Mouse (Mus musculus) midbrain, embryonic 16.5 days (tissue): Measurements from ENCODE around the gene Gpc6. TPM values are rescaled to one million over a fixed set of nuclear protein-coding genes. Genes with fewer than 3 reads are reported as not detected.

Source experiments
- ATAC-seq: fragments of 200-750 bp; cut with Nextera tagmentation; 2 replicates; pipeline ENCODE4 v1.8.0; 2017; ENCODE audit warnings: moderate TSS enrichment
- H3K27ac ChIP-seq: fragments of 300-500 bp; sonication (generic); 2 replicates; pipeline ENCODE4 v1.5.1; 2014; ENCODE audit warnings: mild to moderate bottlenecking, low read length, mixed read lengths
- H3K27me3 ChIP-seq: fragments of 300-500 bp; sonication (generic); 2 replicates; pipeline ENCODE4 v1.6.1; 2014; ENCODE audit warnings: low read depth, low read length, mixed read lengths; ENCODE audit not compliant: control insufficient read depth, insufficient read depth
- H3K36me3 ChIP-seq: fragments of 300-500 bp; sonication (generic); 2 replicates; pipeline ENCODE4 v1.6.1; 2014; ENCODE audit warnings: mild to moderate bottlenecking, low read length, moderate library complexity, mixed read lengths; ENCODE audit not compliant: control insufficient read depth, insufficient read depth
- H3K4me1 ChIP-seq: fragments of 300-500 bp; sonication (generic); 2 replicates; pipeline ENCODE4 v1.6.1; 2014; ENCODE audit warnings: mild to moderate bottlenecking, low read length, mixed read lengths; ENCODE audit not compliant: control insufficient read depth, insufficient read depth
- H3K4me2 ChIP-seq: fragments of 300-500 bp; sonication (generic); 2 replicates; pipeline ENCODE4 v1.6.1; 2014; ENCODE audit warnings: mild to moderate bottlenecking, low read length, mixed read lengths
- H3K4me3 ChIP-seq: fragments of 300-500 bp; sonication (generic); 2 replicates; pipeline ENCODE4 v1.5.1; 2014; ENCODE audit warnings: low read depth, mild to moderate bottlenecking, low read length, moderate library complexity, mixed read lengths
- H3K9ac ChIP-seq: fragments of 300-500 bp; sonication (generic); 2 replicates; pipeline ENCODE4 v1.6.1; 2014; ENCODE audit warnings: low read depth, low read length, mixed read lengths
- H3K9me3 ChIP-seq: fragments of 300-500 bp; sonication (generic); replicated peaks from 2 replicates; pipeline ENCODE4 v1.6.1; 2014; ENCODE audit warnings: mild to moderate bottlenecking, low read length, mixed read lengths; ENCODE audit not compliant: control insufficient read depth, poor library complexity, severe bottlenecking
- WGBS: fragments of 180-500 bp; shearing (Covaris S2); extraction: QIAGEN DNeasy Blood & Tissue Kit; methylation state at CpG from one replicate; pipeline ENCODE4 v1.1.7; 2014; 5-methylcytosine and 5-hydroxymethylcytosine counted together
- polyA plus RNA-seq: library from polyadenylated mRNA; unstranded; fragments of >200 nt; fragmentation: Nextera tagmentation; extraction: Ambion mirVana; gene quantifications from 2 replicates; pipeline ENCODE4 v1.2.1, GENCODE M21; 2015

Gpc6 gene
- polyA plus RNA-seq, result 19.2 and 19.7 TPM in 2 replicates

DNA sequence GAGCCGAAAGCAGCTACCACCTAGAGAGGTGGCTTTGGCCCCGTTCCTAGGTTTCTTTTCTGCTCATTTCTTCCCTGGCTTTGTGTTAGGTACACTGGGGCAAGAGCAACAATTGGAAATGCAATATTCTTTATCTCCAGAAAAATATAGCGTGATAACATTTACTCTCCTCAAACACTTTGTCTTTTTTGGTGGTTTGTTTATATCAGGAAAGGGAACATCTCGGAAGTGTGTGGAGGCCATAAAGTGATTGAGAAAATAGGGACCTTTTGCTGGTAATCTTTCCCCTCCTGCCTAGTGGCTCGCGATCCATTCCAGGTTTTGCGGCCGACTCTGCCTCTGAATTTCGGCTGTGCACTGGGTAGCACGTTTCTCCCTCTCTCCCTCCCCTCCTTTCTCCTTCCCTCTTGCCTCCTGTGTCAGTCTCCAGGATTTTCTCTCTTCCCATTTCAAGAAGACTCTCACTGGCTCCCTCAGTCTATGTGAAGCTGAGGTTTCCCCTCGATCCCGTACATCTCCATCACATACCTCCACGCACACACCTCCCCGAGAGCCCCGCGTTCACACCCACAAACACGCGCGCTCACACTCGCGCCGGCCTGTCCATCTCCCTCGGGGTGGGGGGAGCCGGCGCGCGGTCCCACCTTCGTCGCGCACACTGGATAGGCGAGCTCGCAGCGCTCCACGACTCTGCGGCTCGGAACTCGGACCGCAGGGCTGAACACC is at the start of gene Gpc6:
Gene Gpc6, plus strand, starts transcription at position 440 of the 726 bp plus-strand sequence.
- H3K4me1 ChIP-seq, result peaks cover 11% of the 10 kb centered on the region; the same call in 1 of the 2 replicates
- no peaks in the 10 kb centered on the region for H3K27me3 ChIP-seq
- H3K9me3 ChIP-seq, result no peaks in the 10 kb centered on the region
- peak within 1 kb of the TSS; percentile 89 for H3K4me3 ChIP-seq
- peak; percentile 85 for ATAC-seq
- under 1% methylated on average over 38 of the region's 38 CpGs for WGBS
- H3K4me2 ChIP-seq, result peak within 1 kb of the TSS; percentile 83
- H3K27ac ChIP-seq, result peak within 1 kb of the TSS; percentile 75
- H3K9ac ChIP-seq, result peak within 1 kb of the TSS; percentile 86
- no peaks in the 10 kb centered on the region for H3K36me3 ChIP-seq

DNA sequence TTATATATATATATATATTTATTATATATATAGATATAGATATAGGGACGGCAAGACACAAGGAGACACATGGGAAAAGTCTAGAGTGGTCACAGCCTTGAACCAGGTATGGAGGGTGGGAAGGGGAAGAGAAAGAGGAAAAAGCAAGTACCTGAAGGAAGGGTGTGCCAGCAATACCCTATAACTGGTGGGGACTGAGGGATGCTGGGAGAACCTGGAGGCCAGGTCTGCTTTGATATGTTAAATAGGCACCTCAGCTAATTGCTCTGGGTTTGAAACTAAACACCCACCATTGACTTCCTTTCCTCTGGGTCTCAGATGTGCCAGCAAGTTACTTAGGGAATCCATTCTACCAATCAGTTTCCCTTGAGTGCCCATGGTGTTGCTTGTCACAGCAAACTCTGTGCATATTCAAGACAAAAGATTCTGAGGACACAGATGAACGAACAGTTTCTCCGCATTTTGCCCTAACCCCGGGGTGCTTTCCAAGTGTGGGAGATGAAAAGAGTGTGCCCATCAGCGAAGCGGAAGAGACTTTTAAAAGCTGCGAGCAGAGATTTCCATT is 42.6 kb upstream of the Gpc6 start:
- no peak for ATAC-seq
- WGBS, result 28% methylated on average over 7 of the region's 7 CpGs
- no peak overlapping the region for H3K4me3 ChIP-seq

DNA sequence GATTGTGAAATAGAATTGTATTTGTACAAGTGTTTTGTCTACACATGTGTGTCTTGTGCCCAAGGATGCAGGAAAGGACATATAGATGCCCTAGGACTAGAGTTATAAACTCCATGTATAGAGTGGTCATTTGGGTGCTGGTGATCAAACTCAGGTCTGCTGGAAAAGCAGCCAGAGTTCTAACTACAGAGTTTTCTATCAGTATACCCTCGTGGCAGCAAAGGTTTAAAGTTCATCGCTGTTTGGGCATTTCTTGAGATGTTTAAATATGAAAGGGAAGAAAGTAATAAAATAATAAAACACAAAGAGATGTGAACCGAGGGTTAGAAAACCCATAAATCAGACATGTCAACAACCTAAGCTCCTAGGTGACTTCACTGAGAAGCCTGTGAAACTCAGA is 30.8 kb upstream of the Gpc6 start:
- no peaks in the 10 kb centered on the region for H3K36me3 ChIP-seq
- WGBS, result 86% methylated on average over 3 of the region's 3 CpGs
- H3K4me3 ChIP-seq, result no peak overlapping the region
- H3K4me1 ChIP-seq, result no peaks in the 10 kb centered on the region
- no peaks in the 10 kb centered on the region for H3K27me3 ChIP-seq
- H3K27ac ChIP-seq, result no peak overlapping the region
- ATAC-seq, result no peak
- no peak overlapping the region for H3K9ac ChIP-seq
- no peak overlapping the region for H3K4me2 ChIP-seq
- no peaks in the 10 kb centered on the region for H3K9me3 ChIP-seq

More for the DNA sequence above, 42.6 kb upstream of the Gpc6 start:
- no peaks in the 10 kb centered on the region for H3K27me3 ChIP-seq
- H3K9ac ChIP-seq, result no peak overlapping the region
- no peaks in the 10 kb centered on the region for H3K9me3 ChIP-seq
- H3K4me1 ChIP-seq, result no peaks in the 10 kb centered on the region
- H3K4me2 ChIP-seq, result peak overlapping the region; percentile 41
- no peaks in the 10 kb centered on the region for H3K36me3 ChIP-seq
- no peak overlapping the region for H3K27ac ChIP-seq

DNA sequence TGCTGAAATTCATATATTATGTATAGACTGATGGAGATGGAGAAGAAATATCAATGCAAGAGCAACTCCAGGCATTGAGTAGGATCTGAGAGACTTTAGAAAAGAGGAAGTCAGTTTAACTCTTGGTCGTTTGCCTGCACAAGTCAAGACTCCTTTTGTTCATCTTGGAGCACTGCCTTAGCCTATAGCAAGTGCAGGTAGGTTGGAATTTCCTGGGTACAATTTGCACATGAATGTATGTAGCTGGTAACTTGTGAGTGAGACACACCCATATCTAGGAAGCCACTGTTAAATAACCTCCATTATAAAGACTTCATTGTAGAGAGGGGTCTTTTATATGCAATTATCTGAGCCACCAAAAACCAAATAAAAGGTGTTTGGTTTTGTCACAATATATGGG is 27.1 kb upstream of the Gpc6 start:
- H3K9me3 ChIP-seq, result no peaks in the 10 kb centered on the region
- H3K4me2 ChIP-seq, result no peak overlapping the region
- no peak overlapping the region for H3K4me3 ChIP-seq
- 35% methylated on average over 1 of the region's 1 CpGs for WGBS
- no peak overlapping the region for H3K9ac ChIP-seq
- H3K4me1 ChIP-seq, result no peaks in the 10 kb centered on the region
- H3K27ac ChIP-seq, result no peak overlapping the region
- H3K36me3 ChIP-seq, result no peaks in the 10 kb centered on the region
- H3K27me3 ChIP-seq, result no peaks in the 10 kb centered on the region
- ATAC-seq, result no peak

DNA sequence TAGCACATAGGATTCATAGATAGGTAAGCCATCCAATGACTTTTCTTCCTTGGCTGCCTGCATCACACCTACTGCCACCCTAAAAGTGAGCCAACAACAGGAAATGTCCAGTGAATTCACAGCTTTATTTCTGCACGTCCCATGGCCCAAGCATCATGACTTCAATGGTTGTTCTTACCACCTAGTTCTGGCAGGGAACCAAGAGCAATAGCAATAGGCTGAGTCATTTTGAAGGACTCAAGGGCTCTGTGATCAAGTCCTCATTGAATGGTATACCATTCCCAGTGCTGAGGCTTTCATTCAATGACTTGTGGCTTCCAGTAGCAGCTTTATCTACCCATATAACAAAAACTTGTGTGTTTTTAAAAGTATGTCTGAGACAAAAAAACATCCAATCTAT is 13.3 kb upstream of the Gpc6 start:
- no peak overlapping the region for H3K27ac ChIP-seq
- H3K9me3 ChIP-seq, result no peaks in the 10 kb centered on the region
- H3K4me3 ChIP-seq, result no peak overlapping the region
- WGBS, result 79% methylated on average over 1 of the region's 1 CpGs
- ATAC-seq, result no peak
- no peak overlapping the region for H3K4me2 ChIP-seq
- no peak overlapping the region for H3K9ac ChIP-seq
- no peaks in the 10 kb centered on the region for H3K4me1 ChIP-seq
- no peaks in the 10 kb centered on the region for H3K27me3 ChIP-seq
- H3K36me3 ChIP-seq, result no peaks in the 10 kb centered on the region

DNA sequence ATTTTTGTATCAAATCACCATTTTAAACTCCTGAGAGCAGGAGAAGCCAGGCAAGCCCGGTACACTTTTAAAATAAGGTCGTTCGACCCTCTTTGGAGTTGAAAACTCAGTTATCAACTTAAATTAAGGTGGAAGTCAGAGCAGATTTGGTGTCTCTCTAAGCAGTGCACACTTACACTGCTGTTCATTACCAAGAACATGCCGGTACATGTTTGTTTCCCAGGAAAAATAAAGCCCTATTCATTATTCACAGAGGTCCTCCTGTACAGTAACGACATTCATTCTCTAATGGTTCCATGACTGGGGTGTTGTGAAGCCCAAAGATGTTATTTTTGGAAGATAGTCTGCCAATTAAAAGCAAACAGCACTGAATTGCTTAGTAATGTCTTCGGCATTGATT is 8.2 kb upstream of the Gpc6 start:
- no peak for ATAC-seq
- Histone ChIP-seq H3K4me2 (no peak overlapping the region), H3K27ac (no peak overlapping the region), H3K4me1 (no peaks in the 10 kb centered on the region), H3K9ac (no peak overlapping the region), H3K9me3 (no peaks in the 10 kb centered on the region), H3K36me3 (no peaks in the 10 kb centered on the region), H3K4me3 (no peak overlapping the region), H3K27me3 (no peaks in the 10 kb centered on the region)
- WGBS, result 70% methylated on average over 6 of the region's 6 CpGs

DNA sequence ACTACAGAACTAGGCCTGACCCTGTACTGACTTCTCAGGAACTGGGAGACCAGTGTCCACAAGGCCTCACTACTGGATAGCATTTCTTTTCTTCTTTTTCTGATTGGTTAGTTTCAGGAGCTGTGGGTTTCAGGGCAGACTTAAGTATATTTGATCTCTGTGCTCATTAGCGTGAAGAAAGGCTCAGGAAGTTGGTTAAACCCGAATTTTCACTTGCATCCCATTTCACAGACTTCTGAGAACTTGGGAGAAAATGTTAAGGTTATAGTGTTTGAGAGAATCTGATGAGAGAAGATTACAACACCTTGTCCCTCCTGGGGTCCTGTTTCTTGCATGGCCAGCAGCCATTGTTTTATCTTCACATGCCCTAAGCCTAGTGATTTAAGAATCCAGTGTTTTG is 849 bp upstream of the Gpc6 start:
- no peak overlapping the region for H3K4me3 ChIP-seq

DNA sequence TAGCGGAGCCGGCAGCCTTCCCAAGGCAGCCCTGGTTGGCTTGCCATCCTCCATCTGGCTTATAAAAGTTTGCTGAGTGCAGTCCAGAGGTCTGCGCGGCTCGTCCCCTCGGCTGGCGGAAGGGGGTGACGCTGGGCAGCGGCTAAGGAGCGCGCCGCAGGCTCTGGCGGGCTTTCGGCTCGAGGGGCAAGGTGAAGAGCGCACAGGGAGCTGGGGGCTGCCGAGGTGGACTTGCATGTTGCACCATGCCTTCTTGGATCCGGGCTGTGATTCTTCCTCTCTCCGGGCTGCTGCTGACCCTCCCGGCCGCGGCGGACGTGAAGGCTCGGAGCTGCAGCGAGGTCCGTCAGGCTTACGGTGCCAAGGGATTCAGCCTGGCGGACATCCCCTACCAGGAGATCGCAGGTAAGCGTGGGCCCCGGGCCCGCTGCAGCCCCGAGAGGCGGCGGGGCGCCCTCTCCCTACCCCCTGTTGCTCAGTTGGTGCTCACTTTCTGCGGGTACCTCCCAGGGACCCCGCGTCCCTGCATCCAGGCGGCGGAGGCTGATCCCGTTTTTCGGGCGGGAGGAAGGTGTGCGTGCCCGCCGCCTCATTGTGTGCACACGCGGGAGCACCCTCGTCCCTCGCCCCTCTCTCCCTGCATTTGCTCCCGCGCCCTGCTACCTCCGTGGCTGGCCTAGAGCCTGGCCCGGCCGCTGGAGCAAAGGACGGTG is 732 bp downstream of the Gpc6 start:
- Histone ChIP-seq H3K9me3 (no peaks in the 10 kb centered on the region), H3K4me1 (peaks cover 11% of the 10 kb centered on the region; the same call in 1 of the 2 replicates), H3K4me3 (peak overlapping the region; percentile 89), H3K27me3 (no peaks in the 10 kb centered on the region), H3K27ac (peak overlapping the region; percentile 75), H3K36me3 (no peaks in the 10 kb centered on the region), H3K9ac (peak overlapping the region; percentile 86), H3K4me2 (peak overlapping the region; percentile 83)
- ATAC-seq, result peak; percentile 54
- WGBS, result under 1% methylated on average over 58 of the region's 58 CpGs

More for the DNA sequence above, 849 bp upstream of the Gpc6 start:
- H3K9me3 ChIP-seq, result no peaks in the 10 kb centered on the region
- peak overlapping the region; percentile 83; the same call in 1 of the 2 replicates for H3K4me2 ChIP-seq
- H3K4me1 ChIP-seq, result peaks cover 10% of the 10 kb centered on the region; the same call in 1 of the 2 replicates
- no peaks in the 10 kb centered on the region for H3K36me3 ChIP-seq
- 29% methylated on average over 2 of the region's 2 CpGs for WGBS
- no peak overlapping the region for H3K27ac ChIP-seq
- no peaks in the 10 kb centered on the region for H3K27me3 ChIP-seq
- no peak overlapping the region for H3K9ac ChIP-seq
- no peak for ATAC-seq
